Mouse (Mus musculus): ENCODE measurements around the gene Olfr131.

DNA sequence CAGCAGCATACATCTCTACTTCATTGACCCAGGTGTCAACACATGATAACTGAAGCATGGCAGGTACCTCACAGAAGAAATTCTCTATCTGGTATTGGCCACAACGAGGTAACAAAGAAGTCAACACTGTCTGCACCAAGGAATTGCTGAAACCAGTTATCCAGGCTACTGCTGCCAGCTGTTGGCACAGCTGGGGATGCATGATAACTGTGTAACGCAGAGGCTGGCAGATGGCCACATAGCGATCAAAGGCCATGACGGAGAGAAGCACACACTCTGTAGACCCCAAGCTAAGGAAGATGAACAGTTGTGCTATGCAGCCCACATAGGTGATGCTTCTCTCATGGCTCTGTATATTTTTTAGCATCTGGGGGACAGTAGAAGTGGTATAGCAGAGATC lies 6.1 kb downstream of the Olfr131 start:
- TF ChIP-seq CTCF (IDR thresholded peaks at IDR 0.05; ENCODE audit: low read depth): no peak
- no peak for TF ChIP-seq EP300 (optimal IDR thresholded peaks at IDR 0.05)

Measured in stomach, postnatal 0 days (tissue).